Mouse (Mus musculus): ENCODE results near the gene Drap1.

The Drap1 gene

DNA sequence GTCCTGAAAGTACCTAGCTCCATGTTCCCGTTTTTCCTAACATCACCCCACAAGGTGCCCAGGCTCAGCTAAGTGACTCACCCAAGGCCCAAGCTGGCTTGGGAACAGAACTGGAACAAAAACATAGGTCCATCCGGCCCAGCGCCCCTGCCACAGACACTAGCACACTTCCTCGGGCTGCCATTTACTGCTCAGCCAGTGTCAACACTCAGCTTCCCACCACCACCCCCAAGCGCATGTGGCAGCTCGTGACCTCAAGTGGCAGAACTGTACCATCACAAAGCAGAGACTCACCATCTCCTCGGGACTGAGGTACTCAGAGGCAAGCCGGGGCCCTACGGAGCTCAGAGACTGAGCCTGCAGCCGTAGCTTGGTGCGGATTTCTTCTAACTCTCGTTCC lies 41.5 kb downstream of the Drap1 start:
- DNase-seq (ENCODE audit: low spot score in 2 of 2), result no peak

DNA sequence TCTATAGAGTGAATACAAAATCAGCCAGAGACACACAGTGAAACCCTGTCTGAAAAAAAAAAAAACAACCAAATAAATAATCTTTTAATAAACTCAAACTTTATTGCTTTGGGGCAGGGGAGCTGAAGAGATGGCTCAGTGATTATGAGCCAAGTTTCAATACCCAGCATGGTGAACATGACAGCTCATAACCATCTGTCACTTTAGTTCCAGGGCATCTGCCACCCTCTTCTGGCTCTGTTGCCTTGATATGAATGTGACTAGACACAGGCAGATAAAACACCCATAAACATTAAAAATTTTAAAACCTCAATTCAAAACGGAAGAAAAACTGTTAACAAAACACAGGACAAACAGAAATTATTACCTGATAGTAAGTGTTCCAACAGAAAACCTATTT lies 47.3 kb downstream of the Drap1 start:
- no peak for DNase-seq (ENCODE audit: low spot score in 2 of 2)

DNA sequence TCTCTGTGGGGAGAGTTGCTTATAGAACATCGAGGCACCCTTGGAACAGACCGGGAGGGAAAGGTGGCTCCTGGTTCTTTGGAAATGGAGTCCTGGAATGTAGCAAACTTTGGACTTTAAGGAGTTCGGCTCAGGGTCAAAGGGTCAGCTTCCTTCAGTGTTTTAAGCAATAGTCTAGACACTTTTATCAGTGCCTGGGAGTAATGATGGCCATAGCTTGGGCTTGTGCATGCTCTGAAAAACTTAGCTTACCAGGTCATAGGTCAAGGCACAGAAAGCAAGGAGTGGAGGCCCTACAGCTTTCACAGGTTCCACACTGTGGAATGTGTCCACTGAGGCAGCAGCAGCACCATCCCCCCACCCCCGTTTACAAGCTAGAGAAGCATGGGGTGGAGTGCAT lies 50.0 kb downstream of the Drap1 start:
- no peak for DNase-seq (ENCODE audit: low spot score in 2 of 2)

DNA sequence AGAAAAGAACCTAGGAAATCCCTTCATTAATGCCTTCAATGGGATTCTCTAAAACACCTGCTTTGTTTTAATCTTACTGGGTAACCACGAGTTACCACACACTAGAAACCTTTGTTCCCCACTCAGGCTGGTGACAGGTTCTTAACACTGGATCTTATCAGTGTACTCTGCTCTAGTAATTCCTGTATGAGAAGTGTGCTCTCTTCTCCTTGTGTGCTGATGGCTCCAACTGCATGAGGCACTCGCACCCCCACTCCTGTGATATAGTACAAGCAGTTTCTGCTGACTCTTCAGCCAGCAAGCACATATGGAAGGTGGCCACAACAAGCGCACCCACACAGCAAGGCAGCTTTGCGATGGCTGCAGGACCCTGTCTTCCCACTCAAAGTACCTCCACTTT lies 50.6 kb downstream of the Drap1 start:
- DNase-seq (ENCODE audit: low spot score in 2 of 2), result no peak
